Mouse (Mus musculus) kidney, embryonic 14.5 days (tissue): ENCODE data around the gene Ighmbp2. TPM values are rescaled to one million over a fixed set of nuclear protein-coding genes. Genes with fewer than 3 reads are reported as not detected.

ENCODE experiments used
- ATAC-seq: fragments of 200-750 bp; cut with Nextera tagmentation; 2 replicates; pipeline ENCODE4 v1.8.0; 2017; ENCODE audit warnings: moderate number of reproducible peaks, mild to moderate bottlenecking, moderate TSS enrichment, moderate library complexity; ENCODE audit not compliant: low FRiP score, low TSS enrichment
- H3K27ac ChIP-seq: fragments of 300-500 bp; sonication (generic); 2 replicates; pipeline ENCODE4 v1.5.1; 2014; ENCODE audit warnings: low read depth, mild to moderate bottlenecking, low read length, moderate library complexity, mixed read lengths
- H3K27me3 ChIP-seq: fragments of 300-500 bp; sonication (generic); 2 replicates; pipeline ENCODE4 v1.6.1; 2014; ENCODE audit warnings: mild to moderate bottlenecking, low read length; ENCODE audit not compliant: control insufficient read depth, insufficient read depth
- H3K36me3 ChIP-seq: fragments of 300-500 bp; sonication (generic); 2 replicates; pipeline ENCODE4 v1.6.1; 2014; ENCODE audit warnings: low read length, mixed read lengths; ENCODE audit not compliant: control insufficient read depth, insufficient read depth
- H3K4me1 ChIP-seq: fragments of 300-500 bp; sonication (generic); 2 replicates; pipeline ENCODE4 v1.6.1; 2014; ENCODE audit warnings: low read length, mixed read lengths; ENCODE audit not compliant: control insufficient read depth, insufficient read depth
- H3K4me2 ChIP-seq: fragments of 300-500 bp; sonication (generic); replicated peaks from 2 replicates; pipeline ENCODE4 v1.6.1; 2014; ENCODE audit warnings: low read depth, mild to moderate bottlenecking, low read length
- H3K4me3 ChIP-seq: fragments of 300-500 bp; sonication (generic); 2 replicates; pipeline ENCODE4 v1.5.1; 2014; ENCODE audit warnings: mild to moderate bottlenecking, low read length
- H3K9ac ChIP-seq: fragments of 300-500 bp; sonication (generic); 2 replicates; pipeline ENCODE4 v1.6.1; 2014; ENCODE audit warnings: low read depth, mild to moderate bottlenecking, low read length, moderate library complexity
- H3K9me3 ChIP-seq: fragments of 300-500 bp; sonication (generic); 2 replicates; pipeline ENCODE4 v1.6.1; 2016; ENCODE audit warnings: low read length; ENCODE audit not compliant: control insufficient read depth
- WGBS: fragments of 180-500 bp; shearing (Covaris S2); extraction: QIAGEN DNeasy Blood & Tissue Kit; methylation state at CpG from one replicate; pipeline ENCODE4 v1.1.7; 2014; 5-methylcytosine and 5-hydroxymethylcytosine counted together
- polyA plus RNA-seq: library from polyadenylated mRNA; unstranded; fragments of >200 nt; fragmentation: Nextera tagmentation; extraction: Ambion mirVana; gene quantifications from 2 replicates; pipeline ENCODE4 v1.2.1, GENCODE M21; 2014

Gene Ighmbp2
- polyA plus RNA-seq, 1 experiment from 2014 or later: 8.8 TPM

GRCm38 (mm10) chr19:3322261-3322969, 39.6 kb upstream of the Ighmbp2 start, which contains the start of gene Cpt1a:
Gene Cpt1a (plus strand): TSS chr19:3322334.
- H3K9ac ChIP-seq: peak within 1 kb of the TSS; percentile 25
- H3K4me1 ChIP-seq: peaks cover 18% of the 10 kb centered on the region
- peak within 1 kb of the TSS; percentile 63 for H3K4me3 ChIP-seq
- H3K27me3 ChIP-seq: no peaks in the 10 kb centered on the region
- H3K4me2 ChIP-seq: peak within 1 kb of the TSS; percentile 69
- no peak for ATAC-seq
- H3K27ac ChIP-seq: no peak within 1 kb of the TSS
- H3K36me3 ChIP-seq: no peaks in the 10 kb centered on the region
- 3% methylated on average over 26 of the region's 26 CpGs for WGBS
- H3K9me3 ChIP-seq: no peaks in the 10 kb centered on the region

- Histone ChIP-seq H3K36me3 (no peaks in the 10 kb centered on the region), H3K9ac (0 out of 2 replicates have a peak overlapping the region, but pooled peaks have one; percentile 8), H3K27ac (no peak overlapping the region), H3K4me3 (peak overlapping the region; percentile 63; the same call in 1 of the 2 replicates), H3K9me3 (no peaks in the 10 kb centered on the region), H3K4me2 (peak overlapping the region; percentile 69), H3K4me1 (peaks cover 18% of the 10 kb centered on the region), H3K27me3 (no peaks in the 10 kb centered on the region)
- 5% methylated on average over 11 of the region's 11 CpGs for WGBS
- ATAC-seq: peak; percentile 10; the same call in 1 of the 2 replicates
Measured at GRCm38 (mm10) chr19:3321617-3322016, 38.8 kb upstream of the Ighmbp2 start.

GRCm38 (mm10) chr19:3320801-3321200, 38.0 kb upstream of the Ighmbp2 start:
- no peak for ATAC-seq
- Histone ChIP-seq H3K27ac (no peak overlapping the region), H3K4me2 (no peak overlapping the region), H3K9me3 (no peaks in the 10 kb centered on the region), H3K9ac (no peak overlapping the region), H3K4me3 (no peak overlapping the region), H3K4me1 (peaks cover 10% of the 10 kb centered on the region), H3K36me3 (no peaks in the 10 kb centered on the region), H3K27me3 (no peaks in the 10 kb centered on the region)
- 85% methylated on average over 3 of the region's 3 CpGs for WGBS

DNA sequence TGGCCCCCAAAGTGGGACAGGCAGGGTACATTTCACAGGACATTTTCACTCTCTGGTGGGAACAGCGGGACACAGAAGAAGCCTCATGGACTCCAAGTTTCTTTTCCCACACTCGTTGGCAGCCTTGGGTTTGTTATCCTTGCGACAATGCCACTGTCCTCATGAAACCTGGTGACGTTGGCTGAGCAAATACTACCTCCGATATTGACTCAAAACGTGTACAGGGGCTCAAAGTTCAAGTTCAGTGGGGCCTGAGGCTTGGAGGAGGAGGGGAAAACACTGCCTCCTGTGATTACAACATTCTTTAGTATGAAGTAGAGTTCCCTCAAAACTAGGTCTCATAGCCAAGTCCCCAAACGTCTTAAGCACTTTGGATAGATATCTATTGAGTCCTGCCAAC, 37.3 kb upstream of the Ighmbp2 start:
- no peak overlapping the region for H3K4me3 ChIP-seq
- 77% methylated on average over 7 of the region's 7 CpGs for WGBS
- no peaks in the 10 kb centered on the region for H3K36me3 ChIP-seq
- peaks cover 8% of the 10 kb centered on the region; the same call in 1 of the 2 replicates for H3K4me1 ChIP-seq
- ATAC-seq: no peak
- no peak overlapping the region for H3K27ac ChIP-seq
- H3K4me2 ChIP-seq: no peak overlapping the region
- H3K9me3 ChIP-seq: no peaks in the 10 kb centered on the region
- H3K9ac ChIP-seq: no peak overlapping the region
- no peaks in the 10 kb centered on the region for H3K27me3 ChIP-seq

DNA sequence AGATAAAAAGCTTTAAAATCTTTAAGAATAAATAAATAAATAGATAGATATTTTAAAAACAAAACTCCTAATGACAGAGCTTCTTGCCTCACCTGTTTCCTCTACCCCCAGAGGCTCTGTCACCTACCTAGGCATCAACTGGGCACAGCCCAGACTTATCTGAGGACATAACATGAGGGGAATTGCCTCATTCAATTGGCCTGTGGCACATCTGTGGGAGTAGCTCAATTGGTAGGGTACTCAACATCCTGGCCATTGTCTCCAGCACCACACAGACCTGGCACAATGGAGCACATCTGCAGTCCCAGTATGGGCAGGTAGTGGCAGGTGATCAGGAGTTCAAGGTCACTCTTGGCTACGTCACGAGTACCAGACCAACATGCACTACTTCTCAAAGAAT, 36.5 kb upstream of the Ighmbp2 start:
- no peaks in the 10 kb centered on the region for H3K9me3 ChIP-seq
- no peaks in the 10 kb centered on the region for H3K36me3 ChIP-seq
- no peaks in the 10 kb centered on the region for H3K27me3 ChIP-seq
- H3K27ac ChIP-seq: no peak overlapping the region
- ATAC-seq: no peak
- no peak overlapping the region for H3K4me3 ChIP-seq
- WGBS: 84% methylated on average over 2 of the region's 2 CpGs
- no peak overlapping the region for H3K4me2 ChIP-seq
- H3K9ac ChIP-seq: no peak overlapping the region
- peaks cover 8% of the 10 kb centered on the region; the same call in 1 of the 2 replicates for H3K4me1 ChIP-seq

DNA sequence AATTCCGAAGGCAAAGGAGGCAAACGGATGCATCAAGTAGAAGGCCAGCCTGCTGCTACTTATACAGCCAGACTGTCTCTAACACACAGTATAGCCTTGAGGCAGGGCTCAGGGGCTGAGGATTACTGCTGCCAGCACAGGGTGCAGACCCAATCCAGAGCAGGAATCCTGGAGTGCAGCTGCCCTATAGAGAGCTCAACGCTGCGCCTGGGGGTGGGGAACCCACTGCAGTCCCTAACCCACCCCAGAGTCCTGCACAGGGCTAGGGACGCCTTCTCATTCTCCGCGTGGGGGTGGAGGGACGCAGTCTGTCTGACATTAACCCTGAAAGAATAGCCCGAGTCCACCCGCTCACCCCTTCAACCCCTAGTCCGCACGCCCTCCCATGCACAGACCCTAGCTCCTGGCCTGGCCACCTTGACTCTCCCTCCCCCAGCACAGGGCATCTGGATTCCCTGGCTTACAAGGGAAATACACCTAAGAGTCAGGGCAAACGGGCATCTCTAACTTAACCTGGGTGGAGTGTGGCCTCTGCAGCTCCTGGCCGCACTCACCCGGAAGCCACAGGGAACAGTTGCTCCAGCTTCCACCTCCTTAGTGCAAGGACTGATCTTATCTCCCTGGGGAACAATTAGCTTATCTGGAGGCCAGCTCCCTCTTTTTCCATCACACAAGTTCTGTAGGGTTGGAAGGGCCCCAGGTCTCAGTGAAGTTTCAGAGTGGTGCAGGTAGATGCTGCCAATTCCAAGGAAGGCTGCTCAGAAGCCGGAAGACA, 24.5 kb upstream of the Ighmbp2 start:
- 51% methylated on average over 16 of the region's 16 CpGs for WGBS
- ATAC-seq: no peak

DNA sequence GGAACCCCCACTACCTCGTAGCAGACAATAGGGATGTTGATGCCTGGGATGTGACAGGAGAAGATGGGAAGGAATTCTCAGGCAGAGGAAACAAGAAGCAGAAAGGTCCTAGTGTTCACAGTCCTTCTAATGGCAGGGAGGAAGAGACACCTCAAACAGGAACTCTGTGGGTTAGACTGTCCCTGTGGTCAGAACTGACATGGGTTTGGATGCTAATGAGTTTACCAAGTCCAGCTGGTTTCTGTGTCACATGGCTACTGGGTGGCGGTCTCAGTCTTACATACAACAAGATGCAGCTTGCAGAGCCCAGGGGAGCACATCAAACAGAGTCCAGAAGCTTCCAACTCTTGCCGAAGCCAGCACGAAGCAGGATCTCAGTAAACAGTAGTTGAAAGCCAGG, 21.2 kb upstream of the Ighmbp2 start:
- no peak for ATAC-seq
- Histone ChIP-seq H3K4me3 (no peak overlapping the region), H3K9me3 (no peaks in the 10 kb centered on the region), H3K4me1 (no peaks in the 10 kb centered on the region), H3K9ac (no peak overlapping the region), H3K27ac (no peak overlapping the region), H3K36me3 (no peaks in the 10 kb centered on the region), H3K27me3 (no peaks in the 10 kb centered on the region), H3K4me2 (no peak overlapping the region)
- WGBS: 83% methylated on average over 4 of the region's 4 CpGs

More for the DNA sequence above, 24.5 kb upstream of the Ighmbp2 start:
- Histone ChIP-seq H3K36me3 (no peaks in the 10 kb centered on the region), H3K4me3 (no peak overlapping the region), H3K9me3 (no peaks in the 10 kb centered on the region), H3K27ac (no peak overlapping the region), H3K4me2 (no peak overlapping the region), H3K9ac (0 out of 2 replicates have a peak overlapping the region, but pooled peaks have one; percentile 4), H3K27me3 (no peaks in the 10 kb centered on the region), H3K4me1 (no peaks in the 10 kb centered on the region)

DNA sequence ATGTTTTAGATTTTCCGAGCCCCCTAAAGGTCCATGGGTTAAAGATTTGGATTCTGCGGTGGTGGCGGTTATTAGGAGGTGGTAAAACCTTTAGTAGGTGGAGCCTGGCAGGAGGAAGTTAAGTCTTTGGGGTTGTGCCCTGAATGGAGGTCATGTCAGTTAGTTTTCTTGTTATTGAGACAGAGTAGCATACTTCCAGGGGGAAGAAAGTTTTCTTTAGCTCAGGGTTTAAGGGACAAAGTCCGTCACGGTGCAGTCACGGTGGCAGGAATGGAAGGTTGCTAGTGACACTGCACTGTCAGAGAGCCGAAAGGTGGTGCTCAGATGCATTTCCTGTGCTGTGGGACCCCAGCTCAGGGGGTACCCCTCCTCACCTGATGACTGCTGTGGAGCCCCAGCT, 15.0 kb upstream of the Ighmbp2 start:
- no peaks in the 10 kb centered on the region for H3K4me1 ChIP-seq
- no peak overlapping the region for H3K4me2 ChIP-seq
- 75% methylated on average over 7 of the region's 7 CpGs for WGBS
- H3K4me3 ChIP-seq: no peak overlapping the region
- no peaks in the 10 kb centered on the region for H3K27me3 ChIP-seq
- H3K9me3 ChIP-seq: no peaks in the 10 kb centered on the region
- no peaks in the 10 kb centered on the region for H3K36me3 ChIP-seq
- no peak overlapping the region for H3K9ac ChIP-seq
- no peak overlapping the region for H3K27ac ChIP-seq
- ATAC-seq: no peak

DNA sequence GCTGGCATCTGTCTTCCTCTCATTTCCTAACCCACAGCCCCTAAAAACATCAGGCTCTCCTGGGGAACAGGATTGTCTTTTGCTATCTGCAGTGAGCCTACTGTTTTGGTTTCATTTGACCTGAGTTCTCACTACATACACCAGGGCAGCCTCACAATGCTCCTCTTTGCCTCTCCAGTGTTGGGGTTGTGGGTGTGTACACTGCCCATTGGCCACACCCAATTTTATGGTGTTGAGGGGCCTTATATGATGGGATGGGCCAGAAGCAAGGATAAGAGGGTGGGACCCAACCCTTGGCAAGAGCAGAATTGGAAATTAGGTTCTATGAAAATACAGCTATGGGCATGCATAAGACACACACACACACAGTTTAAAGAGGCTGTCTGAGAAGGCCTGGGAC, 14.2 kb upstream of the Ighmbp2 start:
- Histone ChIP-seq H3K27ac (no peak overlapping the region), H3K9me3 (no peaks in the 10 kb centered on the region), H3K4me3 (no peak overlapping the region), H3K27me3 (no peaks in the 10 kb centered on the region), H3K9ac (no peak overlapping the region), H3K4me1 (no peaks in the 10 kb centered on the region), H3K36me3 (no peaks in the 10 kb centered on the region), H3K4me2 (no peak overlapping the region)
- no peak for ATAC-seq
